In the genomic region with DNA sequence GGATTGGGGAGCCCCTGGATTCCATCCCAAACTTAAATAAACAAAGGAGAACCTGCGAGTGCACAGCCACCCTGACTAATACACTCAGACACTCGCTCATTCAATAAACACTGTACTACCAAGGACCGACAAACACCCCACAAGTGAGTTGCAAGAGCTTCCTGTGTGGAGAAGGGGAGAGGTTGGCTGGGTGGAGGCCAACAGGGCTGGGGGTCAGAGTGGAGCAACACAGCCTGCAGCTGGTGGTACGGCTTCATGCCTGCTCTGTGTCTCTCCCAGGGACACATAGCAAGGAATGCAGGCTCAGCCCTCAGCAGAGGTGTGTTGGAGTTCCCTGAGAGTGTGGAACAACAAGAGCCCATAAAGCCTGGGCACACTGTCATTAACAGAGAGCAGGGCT, we compare ENCODE assay signal across 9 mouse cellular contexts.
DNase-seq lines count a peak whose midpoint lies in the region; ATAC-seq and TF ChIP-seq lines count a peak whose summit lies in the region.
"Had no signal": no experiment of that assay in that cellular context is flagged by ENCODE, and none has a peak within 500 bp of the region (broad histone marks: within the 10 kb centered on the region; RNA-seq: fewer than 3 reads in every experiment).

No protein-coding gene starts in this region.

- peaks cover 84% of the 10 kb centered on the region for H3K36me3 ChIP-seq in megakaryocyte, embryonic 14.5 days (replicated peaks; ENCODE audit: low read length)

- peak; percentile 76 for DNase-seq in adrenal gland, postnatal 14 days
- DNase-seq in adrenal gland, adult 18-20 months (ENCODE audit: low spot score in 2 of 2): no peak
- DNase-seq in lung, adult 18-20 months: peak; percentile 71 to 84
- DNase-seq in lung, adult 2 months: no peak
- peak; percentile 55 to 62 for DNase-seq in kidney, postnatal 4 days
- DNase-seq in layer of hippocampus, postnatal 36 days: no peak
- DNase-seq: embryo, embryonic 11 days had no signal

- H3K27me3 ChIP-seq in megakaryocyte, embryonic 14.5 days (replicated peaks): peaks cover 17% of the 10 kb centered on the region

- no peaks in the 10 kb centered on the region for H3K9me3 ChIP-seq in megakaryocyte, embryonic 14.5 days

- TF ChIP-seq CTCF in lung, adult 2 months (IDR thresholded peaks at IDR 0.05; ENCODE audit: insufficient read depth, low read length): no peak

- no peak for ATAC-seq in erythroid progenitor cell, adult 5-6 weeks (replicated peaks; ENCODE audit: low FRiP score, poor library complexity, severe bottlenecking)

- TF ChIP-seq POLR2A in lung, adult 2 months (IDR thresholded peaks at IDR 0.05; ENCODE audit: borderline replicate concordance, extremely low read depth, low read depth, low read length): no peak

- no peak overlapping the region for H3K4me3 ChIP-seq in lung, adult 2 months (replicated peaks; ENCODE audit: extremely low read depth, low read depth, low read length)
- H3K4me3 ChIP-seq in megakaryocyte, embryonic 14.5 days (replicated peaks): peak overlapping the region; percentile 77

- H3K4me1 ChIP-seq in lung, adult 2 months (ENCODE audit: control insufficient read depth, insufficient read depth, low read length): peaks cover 26% of the 10 kb centered on the region
- peaks cover 78% of the 10 kb centered on the region for H3K4me1 ChIP-seq in megakaryocyte, embryonic 14.5 days

- 6% methylated on average over 4 of the region's 4 CpGs for WGBS in lung, adult 2 months

Comparison
In these comparisons a context has a peak if more than half of its experiments do, and no peak if none do; other contexts are left out.
1. DNase-seq: peak in adrenal gland, postnatal 14 days (single experiment), lung, adult 18-20 months (2 of 2) and kidney, postnatal 4 days (2 of 2); none in adrenal gland, adult 18-20 months (0 of 2), lung, adult 2 months (single experiment) and layer of hippocampus, postnatal 36 days (0 of 2).